Mouse (Mus musculus): Measurements from ENCODE around the gene Txndc15.

DNA sequence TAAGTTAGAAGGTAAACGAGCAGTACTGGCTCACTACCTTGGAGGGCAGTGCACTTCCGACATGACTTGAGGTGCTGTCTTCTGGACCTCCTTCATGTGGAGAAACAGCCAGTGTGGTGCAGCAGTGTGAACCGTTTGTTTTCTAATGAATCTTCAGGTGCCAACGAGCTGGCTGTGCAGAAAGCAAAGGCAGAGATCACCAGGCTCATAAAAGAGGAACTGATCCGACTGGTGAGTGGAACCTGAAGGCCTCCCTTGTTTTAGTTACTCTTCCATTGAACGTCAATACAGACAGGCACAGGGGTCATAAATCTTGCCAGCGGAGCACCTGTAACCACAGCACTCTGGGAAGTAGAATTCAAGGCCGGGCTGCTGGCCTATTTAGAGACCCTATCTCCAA, 37.1 kb upstream of the Txndc15 start:
- TF ChIP-seq CTCF (IDR thresholded peaks at IDR 0.05; ENCODE audit: borderline replicate concordance, control insufficient read depth, extremely low read depth, insufficient read depth, low read length, poor library complexity), result no peak
- TF ChIP-seq POLR2A (IDR thresholded peaks at IDR 0.05; ENCODE audit: control insufficient read depth, extremely low read depth, insufficient read depth, low read length, poor library complexity), result no peak
